Mouse (Mus musculus) forebrain, embryonic 12.5 days (tissue): ENCODE data around the gene Olfr1247. TPM values are rescaled to one million over a fixed set of nuclear protein-coding genes. Genes with fewer than 3 reads are reported as not detected.
"Not testable (repeated sequence)": the region's sequence is repeated elsewhere in the genome, so short reads cannot be mapped to it uniquely, and the experiment has no call there.

Source experiments
- ATAC-seq: fragments of 200-750 bp; cut with Nextera tagmentation; 2 replicates; pipeline ENCODE4 v1.8.0; 2017; ENCODE audit warnings: moderate TSS enrichment; ENCODE audit not compliant: low FRiP score
- H3K27ac ChIP-seq: fragments of 300-500 bp; sonication (generic); 2 replicates; pipeline ENCODE4 v1.5.1; 2016; ENCODE audit warnings: mild to moderate bottlenecking
- H3K27me3 ChIP-seq: fragments of 300-500 bp; sonication (generic); 2 replicates; pipeline ENCODE4 v1.6.1; 2016; ENCODE audit warnings: mild to moderate bottlenecking
- H3K36me3 ChIP-seq: fragments of 300-500 bp; sonication (generic); replicated peaks from 2 replicates; pipeline ENCODE4 v1.6.1; 2016; ENCODE audit warnings: mild to moderate bottlenecking
- H3K4me1 ChIP-seq: fragments of 300-500 bp; sonication (generic); 2 replicates; pipeline ENCODE4 v1.6.1; 2016
- H3K4me2 ChIP-seq: fragments of 300-500 bp; sonication (generic); 2 replicates; pipeline ENCODE4 v1.6.1; 2016; ENCODE audit warnings: mild to moderate bottlenecking, moderate library complexity
- H3K4me3 ChIP-seq: fragments of 300-500 bp; sonication (generic); replicated peaks from 2 replicates; pipeline ENCODE4 v1.5.1; 2016; ENCODE audit warnings: mild to moderate bottlenecking
- H3K9ac ChIP-seq: fragments of 300-500 bp; sonication (generic); 2 replicates; pipeline ENCODE4 v1.6.1; 2016; ENCODE audit warnings: mild to moderate bottlenecking
- H3K9me3 ChIP-seq: fragments of 300-500 bp; sonication (generic); 2 replicates; pipeline ENCODE4 v1.6.1; 2016
- WGBS: fragments of 180-500 bp; shearing (Covaris S2); methylation state at CpG from one replicate; pipeline ENCODE4 v1.1.7; 2016; 5-methylcytosine and 5-hydroxymethylcytosine counted together
- polyA plus RNA-seq: library from polyadenylated mRNA; unstranded; fragments of >200 nt; fragmentation: Nextera tagmentation; extraction: Ambion mirVana; gene quantifications from 2 replicates; pipeline ENCODE4 v1.2.1, GENCODE M21; 2016

Gene Olfr1247
- polyA plus RNA-seq = not detected in 2 replicates

- Histone ChIP-seq H3K9me3 (no peaks in the 10 kb centered on the region), H3K4me1 (no peaks in the 10 kb centered on the region), H3K27me3 (no peaks in the 10 kb centered on the region), H3K36me3 (no peaks in the 10 kb centered on the region), H3K9ac (no peak within 1 kb of the TSS), H3K4me3 (no peak within 1 kb of the TSS), H3K4me2 (no peak within 1 kb of the TSS), H3K27ac (no peak within 1 kb of the TSS)
- 96% methylated on average over 2 of the region's 2 CpGs for WGBS
- ATAC-seq = no peak
These were observed at the start of gene Olfr1247 for GRCm38 (mm10) chr2:89614030-89614429. Gene Olfr1247, minus strand, starts transcription at chr2:89614130.

GRCm38 (mm10) chr2:89661367-89661766, 47.4 kb upstream of the Olfr1247 start, which contains the start of gene Olfr1250:
Gene Olfr1250, minus strand, starts transcription at chr2:89661467.
- Histone ChIP-seq H3K27me3 (no peaks in the 10 kb centered on the region), H3K9ac (no peak within 1 kb of the TSS), H3K9me3 (no peaks in the 10 kb centered on the region), H3K4me3 (no peak within 1 kb of the TSS), H3K36me3 (no peaks in the 10 kb centered on the region), H3K4me2 (no peak within 1 kb of the TSS), H3K4me1 (no peaks in the 10 kb centered on the region), H3K27ac (no peak within 1 kb of the TSS)
- no peak for ATAC-seq

- H3K36me3 ChIP-seq = no peaks in the 10 kb centered on the region
- no peak for ATAC-seq
- 100% methylated on average over 2 of the region's 2 CpGs for WGBS
- no peak within 1 kb of the TSS for H3K27ac ChIP-seq
- H3K4me1 ChIP-seq = no peaks in the 10 kb centered on the region
- H3K4me3 ChIP-seq = no peak within 1 kb of the TSS
- H3K4me2 ChIP-seq = no peak within 1 kb of the TSS
- H3K27me3 ChIP-seq = no peaks in the 10 kb centered on the region
- no peaks in the 10 kb centered on the region for H3K9me3 ChIP-seq
- no peak within 1 kb of the TSS for H3K9ac ChIP-seq
These were observed 21.0 kb upstream of the Olfr1247 start, which contains the start of gene Olfr1249 for GRCm38 (mm10) chr2:89634883-89635282. Gene Olfr1249, minus strand, starts transcription at chr2:89634983.

- not testable (repeated sequence) for H3K27ac ChIP-seq, H3K27me3 ChIP-seq, H3K9ac ChIP-seq, H3K4me3 ChIP-seq, H3K4me1 ChIP-seq, H3K36me3 ChIP-seq, H3K9me3 ChIP-seq, ATAC-seq, H3K4me2 ChIP-seq
- 93% methylated on average over 1 of the region's 1 CpGs for WGBS
These were observed 4.2 kb upstream of the Olfr1247 start, which contains the start of gene Olfr1248 for GRCm38 (mm10) chr2:89618145-89618544. Gene Olfr1248, minus strand, starts transcription at chr2:89618245.

GRCm38 (mm10) chr2:89593057-89593456, 20.9 kb downstream of the Olfr1247 start, which contains the start of gene Olfr1246:
Gene Olfr1246, minus strand, starts transcription at chr2:89593157.
- Histone ChIP-seq H3K9ac (no peak within 1 kb of the TSS), H3K9me3 (no peaks in the 10 kb centered on the region), H3K4me1 (no peaks in the 10 kb centered on the region), H3K4me3 (no peak within 1 kb of the TSS), H3K27ac (no peak within 1 kb of the TSS), H3K4me2 (no peak within 1 kb of the TSS), H3K36me3 (no peaks in the 10 kb centered on the region), H3K27me3 (no peaks in the 10 kb centered on the region)
- WGBS = 87% methylated on average over 2 of the region's 2 CpGs
- no peak for ATAC-seq

- WGBS = 92% methylated on average over 1 of the region's 1 CpGs
- H3K27me3 ChIP-seq = no peaks in the 10 kb centered on the region
These were observed 35.6 kb downstream of the Olfr1247 start, which contains the start of gene Olfr1245 for GRCm38 (mm10) chr2:89578347-89578746. Gene Olfr1245, minus strand, starts transcription at chr2:89578447.

GRCm38 (mm10) chr2:89562706-89563105, 51.2 kb downstream of the Olfr1247 start:
- not testable (repeated sequence) for H3K9me3 ChIP-seq, H3K36me3 ChIP-seq, H3K27me3 ChIP-seq, H3K9ac ChIP-seq, H3K27ac ChIP-seq, H3K4me2 ChIP-seq, H3K4me3 ChIP-seq, ATAC-seq, H3K4me1 ChIP-seq
- 38% methylated on average over 2 of the region's 2 CpGs for WGBS

More at GRCm38 (mm10) chr2:89578347-89578746, 35.6 kb downstream of the Olfr1247 start, which contains the start of gene Olfr1245:
- ATAC-seq = no peak
- Histone ChIP-seq H3K4me2 (no peak within 1 kb of the TSS), H3K36me3 (no peaks in the 10 kb centered on the region), H3K9me3 (no peaks in the 10 kb centered on the region), H3K27ac (no peak within 1 kb of the TSS), H3K9ac (no peak within 1 kb of the TSS), H3K4me1 (no peaks in the 10 kb centered on the region), H3K4me3 (no peak within 1 kb of the TSS)

Other genes with a start within 250 kb of the Olfr1247 start
- gene Olfr1234, start 249.3 kb downstream of the Olfr1247 start, polyA plus RNA-seq = not detected in 2 replicates
- gene Olfr1238, start 204.5 kb downstream of the Olfr1247 start, polyA plus RNA-seq = not detected in 2 replicates
- gene Olfr1239, start 193.7 kb downstream of the Olfr1247 start, polyA plus RNA-seq = not detected in 2 replicates
- gene Olfr1240, start 171.1 kb downstream of the Olfr1247 start, polyA plus RNA-seq = not detected in 2 replicates
- gene Olfr1241, start 127.0 kb downstream of the Olfr1247 start, polyA plus RNA-seq = not detected in 2 replicates
- gene Olfr1242, start 115.8 kb downstream of the Olfr1247 start, polyA plus RNA-seq = not detected in 2 replicates
- not detected in 2 replicates for gene Olfr1243, start 82.6 kb downstream of the Olfr1247 start, polyA plus RNA-seq
- not detected in 2 replicates for gene Olfr1245, start 35.7 kb downstream of the Olfr1247 start, polyA plus RNA-seq
- not detected in 2 replicates for gene Olfr1246, start 21.0 kb downstream of the Olfr1247 start, polyA plus RNA-seq
- not detected in 2 replicates for gene Olfr1248, start 4.1 kb upstream of the Olfr1247 start, polyA plus RNA-seq
- not detected in 2 replicates for gene Olfr1249, start 20.9 kb upstream of the Olfr1247 start, polyA plus RNA-seq
- not detected in 2 replicates for gene Olfr1250, start 47.3 kb upstream of the Olfr1247 start, polyA plus RNA-seq
- not detected in 2 replicates for gene Olfr1251, start 57.8 kb upstream of the Olfr1247 start, polyA plus RNA-seq
- not detected in 2 replicates for gene Olfr1252, start 110.9 kb upstream of the Olfr1247 start, polyA plus RNA-seq
- gene Olfr1253, start 143.0 kb upstream of the Olfr1247 start, polyA plus RNA-seq = not detected in 2 replicates
- not detected in 2 replicates for gene Olfr1254, start 179.5 kb upstream of the Olfr1247 start, polyA plus RNA-seq
- gene Olfr1255, start 197.9 kb upstream of the Olfr1247 start, polyA plus RNA-seq = not detected in 2 replicates
- gene Olfr1256, start 227.4 kb upstream of the Olfr1247 start, polyA plus RNA-seq = not detected in 2 replicates
- gene Olfr48, start 234.1 kb upstream of the Olfr1247 start, polyA plus RNA-seq = 0.10 TPM in 1 of 2 replicates, not detected in the other